Mouse (Mus musculus): ENCODE results near the gene Arid1b. TPM values are rescaled to one million over a fixed set of nuclear protein-coding genes. Genes with fewer than 3 reads are reported as not detected.

Gene Arid1b
- polyA plus RNA-seq, 1 experiment from 2014 or later = 2.2 TPM

- Histone ChIP-seq H3K4me2 (ENCODE audit: low read depth, low read length) (peak overlapping the region; percentile 51; the same call in 1 of the 2 replicates), H3K4me1 (ENCODE audit: insufficient read depth) (peaks cover 43% of the 10 kb centered on the region), H3K4me3 (ENCODE audit: low read depth, low read length) (no peak overlapping the region), H3K9ac (replicated peaks) (no peak overlapping the region), H3K27ac (ENCODE audit: low read depth) (peak overlapping the region; percentile 53), H3K9me3 (ENCODE audit: low read length) (no peaks in the 10 kb centered on the region), H3K36me3 (replicated peaks; ENCODE audit: insufficient read depth, low read length) (no peaks in the 10 kb centered on the region; the same call in 1 of the 2 replicates), H3K27me3 (ENCODE audit: insufficient read depth, low read length) (no peaks in the 10 kb centered on the region)
- no peak for TF ChIP-seq CTCF (IDR thresholded peaks at IDR 0.05; ENCODE audit: low read depth)
- TF ChIP-seq EP300 (IDR thresholded peaks at IDR 0.05; ENCODE audit: low read depth) = peak; percentile 78
- 63% methylated on average over 4 of the region's 4 CpGs for WGBS (ENCODE audit: insufficient replicate concordance)
- peak; percentile 92 for ATAC-seq
- DNase-seq = no peak
Measured at GRCm38 (mm10) chr17:5112116-5112515, 118.0 kb downstream of the Arid1b start.

- Histone ChIP-seq H3K9ac (replicated peaks) (no peak overlapping the region), H3K4me1 (ENCODE audit: insufficient read depth) (peaks cover 11% of the 10 kb centered on the region), H3K9me3 (ENCODE audit: low read length) (no peaks in the 10 kb centered on the region), H3K4me2 (ENCODE audit: low read depth, low read length) (no peak overlapping the region), H3K27ac (ENCODE audit: low read depth) (no peak overlapping the region), H3K4me3 (ENCODE audit: low read depth, low read length) (no peak overlapping the region), H3K27me3 (ENCODE audit: insufficient read depth, low read length) (no peaks in the 10 kb centered on the region), H3K36me3 (replicated peaks; ENCODE audit: insufficient read depth, low read length) (no peaks in the 10 kb centered on the region; the same call in 1 of the 2 replicates)
- 85% methylated on average over 6 of the region's 6 CpGs for WGBS (ENCODE audit: insufficient replicate concordance)
- no peak for DNase-seq
- TF ChIP-seq EP300 (IDR thresholded peaks at IDR 0.05; ENCODE audit: low read depth) = no peak
- TF ChIP-seq CTCF (IDR thresholded peaks at IDR 0.05; ENCODE audit: low read depth) = no peak
- ATAC-seq = no peak
Measured at GRCm38 (mm10) chr17:5115952-5116351, 121.8 kb downstream of the Arid1b start.

GRCm38 (mm10) chr17:5116990-5117389 lies 122.9 kb downstream of the Arid1b start:
- H3K27me3 ChIP-seq (ENCODE audit: insufficient read depth, low read length) = no peaks in the 10 kb centered on the region
- H3K27ac ChIP-seq (ENCODE audit: low read depth) = no peak overlapping the region
- no peak for ATAC-seq
- no peaks in the 10 kb centered on the region; the same call in 1 of the 2 replicates for H3K36me3 ChIP-seq (replicated peaks; ENCODE audit: insufficient read depth, low read length)
- H3K4me1 ChIP-seq (ENCODE audit: insufficient read depth) = peaks cover 2% of the 10 kb centered on the region
- 80% methylated on average over 2 of the region's 2 CpGs for WGBS (ENCODE audit: insufficient replicate concordance)
- DNase-seq = no peak
- no peak for TF ChIP-seq EP300 (IDR thresholded peaks at IDR 0.05; ENCODE audit: low read depth)
- no peak for TF ChIP-seq CTCF (IDR thresholded peaks at IDR 0.05; ENCODE audit: low read depth)
- no peak overlapping the region for H3K4me3 ChIP-seq (ENCODE audit: low read depth, low read length)
- no peaks in the 10 kb centered on the region for H3K9me3 ChIP-seq (ENCODE audit: low read length)
- no peak overlapping the region for H3K4me2 ChIP-seq (ENCODE audit: low read depth, low read length)
- H3K9ac ChIP-seq (replicated peaks) = no peak overlapping the region

- no peak overlapping the region for H3K9ac ChIP-seq (replicated peaks)
- H3K4me3 ChIP-seq (ENCODE audit: low read depth, low read length) = no peak overlapping the region
- ATAC-seq (no peak), DNase-seq (no peak)
- no peaks in the 10 kb centered on the region for H3K27me3 ChIP-seq (ENCODE audit: insufficient read depth, low read length)
- H3K4me1 ChIP-seq (ENCODE audit: insufficient read depth) = no peaks in the 10 kb centered on the region; the same call in 1 of the 2 replicates
- H3K4me2 ChIP-seq (ENCODE audit: low read depth, low read length) = no peak overlapping the region
- H3K36me3 ChIP-seq (replicated peaks; ENCODE audit: insufficient read depth, low read length) = no peaks in the 10 kb centered on the region; the same call in 1 of the 2 replicates
- TF ChIP-seq EP300 (IDR thresholded peaks at IDR 0.05; ENCODE audit: low read depth) = no peak
- TF ChIP-seq CTCF (IDR thresholded peaks at IDR 0.05; ENCODE audit: low read depth) = no peak
- H3K9me3 ChIP-seq (ENCODE audit: low read length) = no peaks in the 10 kb centered on the region
- no peak overlapping the region for H3K27ac ChIP-seq (ENCODE audit: low read depth)
- WGBS (ENCODE audit: insufficient replicate concordance) = 80% methylated on average over 4 of the region's 4 CpGs
Measured at GRCm38 (mm10) chr17:5118171-5118570, 124.0 kb downstream of the Arid1b start.

GRCm38 (mm10) chr17:5124643-5125042 lies 130.5 kb downstream of the Arid1b start:
- 50% methylated on average over 2 of the region's 2 CpGs for WGBS (ENCODE audit: insufficient replicate concordance)
- Histone ChIP-seq H3K27ac (ENCODE audit: low read depth) (no peak overlapping the region), H3K4me1 (ENCODE audit: insufficient read depth) (no peaks in the 10 kb centered on the region; the same call in 1 of the 2 replicates), H3K9ac (replicated peaks) (no peak overlapping the region), H3K27me3 (ENCODE audit: insufficient read depth, low read length) (no peaks in the 10 kb centered on the region), H3K9me3 (ENCODE audit: low read length) (no peaks in the 10 kb centered on the region), H3K4me2 (ENCODE audit: low read depth, low read length) (no peak overlapping the region), H3K36me3 (replicated peaks; ENCODE audit: insufficient read depth, low read length) (peaks cover 4% of the 10 kb centered on the region; the same call in 1 of the 2 replicates), H3K4me3 (ENCODE audit: low read depth, low read length) (no peak overlapping the region)
- no peak for DNase-seq
- no peak for TF ChIP-seq CTCF (IDR thresholded peaks at IDR 0.05; ENCODE audit: low read depth)
- no peak for TF ChIP-seq EP300 (IDR thresholded peaks at IDR 0.05; ENCODE audit: low read depth)
- no peak for ATAC-seq

GRCm38 (mm10) chr17:5125084-5125855 lies 131.1 kb downstream of the Arid1b start:
- ATAC-seq (no peak), DNase-seq (no peak)
- Histone ChIP-seq H3K36me3 (replicated peaks; ENCODE audit: insufficient read depth, low read length) (peaks cover 4% of the 10 kb centered on the region; the same call in 1 of the 2 replicates), H3K4me1 (ENCODE audit: insufficient read depth) (no peaks in the 10 kb centered on the region; the same call in 1 of the 2 replicates), H3K27ac (ENCODE audit: low read depth) (no peak overlapping the region), H3K4me2 (ENCODE audit: low read depth, low read length) (no peak overlapping the region), H3K4me3 (ENCODE audit: low read depth, low read length) (no peak overlapping the region), H3K9ac (replicated peaks) (no peak overlapping the region), H3K27me3 (ENCODE audit: insufficient read depth, low read length) (no peaks in the 10 kb centered on the region), H3K9me3 (ENCODE audit: low read length) (no peaks in the 10 kb centered on the region)
- TF ChIP-seq EP300 (IDR thresholded peaks at IDR 0.05; ENCODE audit: low read depth) = no peak
- 65% methylated on average over 5 of the region's 5 CpGs for WGBS (ENCODE audit: insufficient replicate concordance)

All from liver, postnatal 0 days (tissue).